Mouse (Mus musculus) spleen, adult 18-20 months (tissue): ENCODE measurements around the gene Atxn2.
"Not testable (repeated sequence)": the region's sequence is repeated elsewhere in the genome, so short reads cannot be mapped to it uniquely, and the experiment has no call there.

Experiments
- DNase-seq, 2 experiments: peaks; one replicate each; pipeline ENCODE4 v3.0.0; 2022; ENCODE audit warnings: mixed read lengths in 2 of 2

Atxn2 gene

GRCm38 (mm10) chr5:121712232-121712933, 1.2 kb downstream of the Atxn2 start:
- DNase-seq, result peak; percentile 15 to 25

- DNase-seq, result peak in 1 of 2 experiments; percentile 5
These were observed 1.9 kb downstream of the Atxn2 start for GRCm38 (mm10) chr5:121712934-121713538.

- DNase-seq, result no peak
These were observed 3.2 kb downstream of the Atxn2 start for GRCm38 (mm10) chr5:121714331-121714730.

- DNase-seq, result no peak
These were observed 3.8 kb downstream of the Atxn2 start for GRCm38 (mm10) chr5:121714928-121715327.

GRCm38 (mm10) chr5:121718462-121718861, 7.3 kb downstream of the Atxn2 start:
- no peak for DNase-seq

GRCm38 (mm10) chr5:121720888-121721585, 9.9 kb downstream of the Atxn2 start:
- no peak for DNase-seq

- no peak for DNase-seq
These were observed 10.7 kb downstream of the Atxn2 start for GRCm38 (mm10) chr5:121721841-121722240.

GRCm38 (mm10) chr5:121724678-121725077, 13.5 kb downstream of the Atxn2 start:
- DNase-seq, result no peak

- DNase-seq, result no peak
These were observed 18.9 kb downstream of the Atxn2 start for GRCm38 (mm10) chr5:121730057-121730456.

GRCm38 (mm10) chr5:121736641-121737040, 25.5 kb downstream of the Atxn2 start:
- no peak for DNase-seq

GRCm38 (mm10) chr5:121738162-121738561, 27.0 kb downstream of the Atxn2 start:
- DNase-seq, result not testable (repeated sequence)

GRCm38 (mm10) chr5:121738576-121739191, 27.5 kb downstream of the Atxn2 start:
- no peak for DNase-seq

- no peak for DNase-seq
These were observed 29.4 kb downstream of the Atxn2 start for GRCm38 (mm10) chr5:121740516-121740915.

- no peak for DNase-seq
These were observed 31.8 kb downstream of the Atxn2 start for GRCm38 (mm10) chr5:121742915-121743314.

GRCm38 (mm10) chr5:121747884-121748594, 36.9 kb downstream of the Atxn2 start:
- DNase-seq, result not testable (repeated sequence)

- no peak for DNase-seq
These were observed 38.5 kb downstream of the Atxn2 start for GRCm38 (mm10) chr5:121749633-121750032.

GRCm38 (mm10) chr5:121757900-121758299, 46.8 kb downstream of the Atxn2 start:
- no peak for DNase-seq

GRCm38 (mm10) chr5:121758341-121758740, 47.2 kb downstream of the Atxn2 start:
- no peak for DNase-seq

GRCm38 (mm10) chr5:121759921-121760320, 48.8 kb downstream of the Atxn2 start:
- DNase-seq, result no peak

GRCm38 (mm10) chr5:121761459-121761858, 50.3 kb downstream of the Atxn2 start:
- DNase-seq, result no peak

- no peak for DNase-seq
These were observed 51.8 kb downstream of the Atxn2 start for GRCm38 (mm10) chr5:121762949-121763348.

GRCm38 (mm10) chr5:121765020-121765419, 53.9 kb downstream of the Atxn2 start:
- no peak for DNase-seq
